Comparison of ENCODE assay signal across 8 mouse cellular contexts in the genomic region with DNA sequence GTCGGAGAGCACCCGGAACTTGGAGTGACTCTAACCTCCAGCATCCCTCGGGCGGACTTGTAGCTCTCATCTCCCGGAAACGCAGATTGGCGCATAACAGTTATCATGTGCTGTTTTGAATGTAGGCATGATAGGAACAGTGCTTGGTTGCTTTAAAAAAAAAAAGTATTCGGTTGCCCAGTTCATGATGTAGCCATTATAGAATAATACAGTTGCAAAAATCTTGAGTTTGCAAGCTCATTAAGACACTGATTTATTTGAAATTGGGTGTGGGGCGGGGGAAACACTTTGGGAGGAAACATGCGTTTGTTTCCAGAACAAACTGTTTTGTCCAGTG. TPM values are rescaled to one million over a fixed set of nuclear protein-coding genes. Genes with fewer than 3 reads are reported as not detected.
DNase-seq lines count a peak whose midpoint lies in the region; ATAC-seq and TF ChIP-seq lines count a peak whose summit lies in the region.

No protein-coding gene starts in this region.

- WGBS in kidney, adult 2 months: 3% methylated on average over 10 of the region's 10 CpGs
- WGBS in hindbrain, embryonic 12.5 days: 12% methylated on average over 10 of the region's 10 CpGs
- WGBS in midbrain, embryonic 12.5 days: 14% methylated on average over 10 of the region's 10 CpGs

- DNase-seq in kidney, adult 2 months: no peak
- no peak for DNase-seq in kidney, adult 11 months
- no peak for DNase-seq in frontal cortex, postnatal 25 days (ENCODE audit: low spot score in 2 of 2)
- DNase-seq in urinary bladder, postnatal 10 days (ENCODE audit: low spot score): no peak

- H3K4me2 ChIP-seq in hindbrain, embryonic 12.5 days (replicated peaks): peak overlapping the region; percentile 57
- H3K4me2 ChIP-seq in midbrain, embryonic 12.5 days (replicated peaks): peak overlapping the region; percentile 60

- no peaks in the 10 kb centered on the region for H3K4me1 ChIP-seq in kidney, adult 2 months (ENCODE audit: control insufficient read depth, insufficient read depth, low read length)
- peaks cover 31% of the 10 kb centered on the region for H3K4me1 ChIP-seq in bone marrow macrophage, adult 2 months (ENCODE audit: control insufficient read depth, insufficient read depth, low read length)
- peaks cover 3% of the 10 kb centered on the region; the same call in 1 of the 2 replicates for H3K4me1 ChIP-seq in hindbrain, embryonic 12.5 days
- 0 out of 2 replicates have a peak, but pooled peaks cover 4% of the 10 kb centered on the region for H3K4me1 ChIP-seq in midbrain, embryonic 12.5 days

- H3K36me3 ChIP-seq in kidney, adult 2 months (ENCODE audit: control insufficient read depth, insufficient read depth, low read length): no peaks in the 10 kb centered on the region
- no peaks in the 10 kb centered on the region for H3K36me3 ChIP-seq in hindbrain, embryonic 12.5 days
- H3K36me3 ChIP-seq in midbrain, embryonic 12.5 days: no peaks in the 10 kb centered on the region

- peak overlapping the region; percentile 86 for H3K27ac ChIP-seq in kidney, adult 2 months (ENCODE audit: insufficient read depth, low read depth, low read length)
- peak overlapping the region; percentile 95 for H3K27ac ChIP-seq in bone marrow macrophage, adult 2 months (ENCODE audit: insufficient read depth, low read depth, low read length)
- H3K27ac ChIP-seq in hindbrain, embryonic 12.5 days: peak overlapping the region; percentile 70
- peak overlapping the region; percentile 69 for H3K27ac ChIP-seq in midbrain, embryonic 12.5 days (replicated peaks)

- H3K9me3 ChIP-seq in hindbrain, embryonic 12.5 days (replicated peaks): no peaks in the 10 kb centered on the region
- no peaks in the 10 kb centered on the region for H3K9me3 ChIP-seq in midbrain, embryonic 12.5 days

- no peak for TF ChIP-seq CTCF in kidney, adult 2 months (conservative IDR thresholded peaks at IDR 0.05; ENCODE audit: insufficient read depth, insufficient read length, low read depth, low read length)
- TF ChIP-seq CTCF in bone marrow macrophage, adult 2 months (IDR thresholded peaks at IDR 0.05; ENCODE audit: low read depth, low read length): no peak

- ATAC-seq in hindbrain, embryonic 12.5 days (ENCODE audit: low FRiP score): no peak
- ATAC-seq in midbrain, embryonic 12.5 days (ENCODE audit: low FRiP score, low read depth): no peak
- no peak for ATAC-seq in cerebellum, adult (ENCODE audit: insufficient number of reproducible peaks, low FRiP score, low TSS enrichment)

- TF ChIP-seq POLR2A in kidney, adult 2 months (IDR thresholded peaks at IDR 0.05; ENCODE audit: low read depth, low read length): no peak
- no peak for TF ChIP-seq POLR2A in bone marrow macrophage, adult 2 months (IDR thresholded peaks at IDR 0.05; ENCODE audit: borderline replicate concordance, low read depth, low read length)

- H3K4me3 ChIP-seq in kidney, adult 2 months (ENCODE audit: insufficient read depth, low read depth, low read length): peak overlapping the region; percentile 73
- peak overlapping the region; percentile 76 for H3K4me3 ChIP-seq in bone marrow macrophage, adult 2 months (ENCODE audit: insufficient read depth, low read length)
- H3K4me3 ChIP-seq in hindbrain, embryonic 12.5 days: peak overlapping the region; percentile 79
- H3K4me3 ChIP-seq in midbrain, embryonic 12.5 days: peak overlapping the region; percentile 80

- H3K9ac ChIP-seq in hindbrain, embryonic 12.5 days: peak overlapping the region; percentile 65
- peak overlapping the region; percentile 60 for H3K9ac ChIP-seq in midbrain, embryonic 12.5 days (replicated peaks)

- no peaks in the 10 kb centered on the region for H3K27me3 ChIP-seq in kidney, adult 2 months (replicated peaks; ENCODE audit: control insufficient read depth, insufficient read depth, low read length)
- no peaks in the 10 kb centered on the region; the same call in 1 of the 2 replicates for H3K27me3 ChIP-seq in hindbrain, embryonic 12.5 days
- peaks cover 10% of the 10 kb centered on the region for H3K27me3 ChIP-seq in midbrain, embryonic 12.5 days

RNA-seq across cellular contexts. Expression of gene Tmem192, which starts 0.7 kb away (rescaled TPM):
- 82.6 and 83.5 TPM in 2 replicates for polyA plus RNA-seq in kidney, adult 2 months (2012; rRNA removed)
- polyA plus RNA-seq in bone marrow macrophage, adult 2 months (2012; ENCODE audit: insufficient read depth, insufficient read length, missing spikeins): 54.1 and 59.9 TPM in 2 replicates
- polyA plus RNA-seq in hindbrain, embryonic 12.5 days (2016; fragmentation: Nextera tagmentation; extraction: Ambion mirVana): 20.6 and 21.6 TPM in 2 replicates
- 15.3 and 15.8 TPM in 2 replicates for polyA plus RNA-seq in midbrain, embryonic 12.5 days (2016; fragmentation: Nextera tagmentation; extraction: Ambion mirVana)

RNA-seq across cellular contexts. Expression of gene Trim75, which starts 40.0 kb away (rescaled TPM):
- polyA plus RNA-seq in kidney, adult 2 months (2012; rRNA removed): 0.03 and 0.10 TPM in 2 replicates
- polyA plus RNA-seq in bone marrow macrophage, adult 2 months (2012; ENCODE audit: insufficient read depth, insufficient read length, missing spikeins): not detected in 2 replicates
- not detected in 2 replicates for polyA plus RNA-seq in hindbrain, embryonic 12.5 days (2016; fragmentation: Nextera tagmentation; extraction: Ambion mirVana)
- not detected in 2 replicates for polyA plus RNA-seq in midbrain, embryonic 12.5 days (2016; fragmentation: Nextera tagmentation; extraction: Ambion mirVana)
